Mouse (Mus musculus): ENCODE results near the gene Sostdc1. TPM values are rescaled to one million over a fixed set of nuclear protein-coding genes. Genes with fewer than 3 reads are reported as not detected.
A peak's percentile ranks its signal among the peaks of the same experiment; 100 is the strongest.

The Sostdc1 gene
- total and polyA plus RNA-seq, 2 experiments from 2014 or later: 14.2 to 28.9 TPM

DNA sequence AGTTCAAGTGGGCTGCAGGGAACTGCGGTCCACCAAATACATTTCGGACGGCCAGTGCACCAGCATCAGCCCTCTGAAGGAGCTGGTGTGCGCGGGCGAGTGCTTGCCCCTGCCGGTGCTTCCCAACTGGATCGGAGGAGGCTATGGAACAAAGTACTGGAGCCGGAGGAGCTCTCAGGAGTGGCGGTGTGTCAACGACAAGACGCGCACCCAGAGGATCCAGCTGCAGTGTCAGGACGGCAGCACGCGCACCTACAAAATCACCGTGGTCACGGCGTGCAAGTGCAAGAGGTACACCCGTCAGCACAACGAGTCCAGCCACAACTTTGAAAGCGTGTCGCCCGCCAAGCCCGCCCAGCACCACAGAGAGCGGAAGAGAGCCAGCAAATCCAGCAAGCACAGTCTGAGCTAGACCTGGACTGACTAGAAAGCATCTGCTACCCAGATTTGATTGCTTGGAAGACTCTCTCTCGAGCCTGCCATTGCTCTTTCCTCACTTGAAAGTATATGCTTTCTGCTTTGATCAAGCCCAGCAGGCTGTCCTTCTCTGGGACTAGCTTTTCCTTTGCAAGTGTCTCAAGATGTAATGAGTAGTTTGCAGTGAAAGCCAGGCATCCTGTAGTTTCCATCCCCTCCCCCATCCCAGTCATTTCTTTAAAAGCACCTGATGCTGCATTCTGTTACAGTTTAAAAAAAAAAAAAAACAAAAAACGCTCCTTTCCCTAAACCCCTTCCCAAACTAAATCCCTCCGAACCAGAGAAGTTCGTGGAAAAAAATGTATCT is 3.3 kb downstream of the Sostdc1 start:
- no peaks in the 10 kb centered on the region for H3K9me3 ChIP-seq (ENCODE audit: low read length)
- peak; percentile 70 for DNase-seq (ENCODE audit: low spot score)
- ATAC-seq: peak; percentile 92
- H3K4me1 ChIP-seq (ENCODE audit: insufficient read depth, low read length): no peaks in the 10 kb centered on the region
- no peak overlapping the region for H3K27ac ChIP-seq
- H3K36me3 ChIP-seq (ENCODE audit: insufficient read depth, low read length): no peaks in the 10 kb centered on the region
- H3K4me2 ChIP-seq (ENCODE audit: low read depth, low read length): peak overlapping the region; percentile 88
- peak overlapping the region; percentile 43 for H3K4me3 ChIP-seq (ENCODE audit: low read length)
- peak overlapping the region; percentile 46 for H3K9ac ChIP-seq (replicated peaks; ENCODE audit: low read length)
- no peaks in the 10 kb centered on the region for H3K27me3 ChIP-seq (ENCODE audit: insufficient read depth, low read length)
- WGBS: 3% methylated on average over 30 of the region's 30 CpGs
- peak; percentile 24; the same call in 1 of the 2 replicates for TF ChIP-seq CTCF (IDR thresholded peaks at IDR 0.05; ENCODE audit: low read depth)

DNA sequence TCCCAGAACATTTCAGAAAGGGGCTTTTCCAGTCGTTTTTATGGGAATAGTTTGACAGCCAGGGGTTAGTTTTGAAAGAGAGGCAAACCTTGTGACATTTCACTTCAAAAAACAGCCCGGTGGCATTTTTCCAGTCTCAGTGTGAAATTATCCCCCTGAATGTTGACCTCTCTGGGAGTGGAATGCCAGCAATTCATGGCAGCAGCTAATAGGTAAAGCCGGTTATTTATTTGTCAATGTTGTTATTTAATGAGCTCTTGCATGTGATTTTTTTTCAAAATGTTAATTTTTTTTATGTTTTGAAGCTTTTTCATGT is 3.8 kb downstream of the Sostdc1 start:
- no peaks in the 10 kb centered on the region for H3K4me1 ChIP-seq (ENCODE audit: insufficient read depth, low read length)
- H3K27me3 ChIP-seq (ENCODE audit: insufficient read depth, low read length): no peaks in the 10 kb centered on the region
- no peaks in the 10 kb centered on the region for H3K36me3 ChIP-seq (ENCODE audit: insufficient read depth, low read length)
- 18% methylated on average over 3 of the region's 3 CpGs for WGBS
- no peak overlapping the region for H3K9ac ChIP-seq (replicated peaks; ENCODE audit: low read length)
- H3K4me2 ChIP-seq (ENCODE audit: low read depth, low read length): peak overlapping the region; percentile 88
- DNase-seq (ENCODE audit: low spot score) (no peak), ATAC-seq (no peak)
- no peak for TF ChIP-seq CTCF (IDR thresholded peaks at IDR 0.05; ENCODE audit: low read depth)
- no peak overlapping the region for H3K27ac ChIP-seq
- peak overlapping the region; percentile 43; the same call in 1 of the 2 replicates for H3K4me3 ChIP-seq (ENCODE audit: low read length)
- H3K9me3 ChIP-seq (ENCODE audit: low read length): no peaks in the 10 kb centered on the region

DNA sequence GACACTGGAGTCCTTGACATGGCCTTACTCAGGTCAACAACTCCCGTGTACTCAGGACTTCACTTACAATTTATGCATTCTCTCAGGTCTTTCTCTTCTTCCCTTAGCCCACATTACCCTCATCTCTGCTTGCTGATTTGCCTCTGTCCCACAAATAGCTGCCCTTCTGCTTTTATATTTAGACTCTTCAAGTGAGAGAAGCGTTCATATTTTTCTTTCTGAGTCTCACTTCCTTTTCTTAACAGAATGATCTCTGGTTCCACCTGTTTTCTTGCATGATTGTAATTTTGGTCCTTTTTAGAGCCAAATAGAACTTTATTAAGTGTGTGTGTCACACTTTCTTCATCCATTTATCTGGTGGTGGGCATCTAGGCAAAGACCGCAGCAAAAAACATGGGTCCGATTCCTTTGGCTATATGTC is 12.2 kb downstream of the Sostdc1 start:
- Histone ChIP-seq H3K36me3 (ENCODE audit: insufficient read depth, low read length) (no peaks in the 10 kb centered on the region), H3K4me3 (ENCODE audit: low read length) (no peak overlapping the region), H3K27ac (no peak overlapping the region), H3K4me2 (ENCODE audit: low read depth, low read length) (no peak overlapping the region), H3K4me1 (ENCODE audit: insufficient read depth, low read length) (no peaks in the 10 kb centered on the region), H3K27me3 (ENCODE audit: insufficient read depth, low read length) (no peaks in the 10 kb centered on the region), H3K9ac (replicated peaks; ENCODE audit: low read length) (no peak overlapping the region), H3K9me3 (ENCODE audit: low read length) (no peaks in the 10 kb centered on the region)
- DNase-seq (ENCODE audit: low spot score): no peak
- no peak for ATAC-seq
- 89% methylated on average over 4 of the region's 4 CpGs for WGBS
- TF ChIP-seq CTCF (IDR thresholded peaks at IDR 0.05; ENCODE audit: low read depth): no peak

DNA sequence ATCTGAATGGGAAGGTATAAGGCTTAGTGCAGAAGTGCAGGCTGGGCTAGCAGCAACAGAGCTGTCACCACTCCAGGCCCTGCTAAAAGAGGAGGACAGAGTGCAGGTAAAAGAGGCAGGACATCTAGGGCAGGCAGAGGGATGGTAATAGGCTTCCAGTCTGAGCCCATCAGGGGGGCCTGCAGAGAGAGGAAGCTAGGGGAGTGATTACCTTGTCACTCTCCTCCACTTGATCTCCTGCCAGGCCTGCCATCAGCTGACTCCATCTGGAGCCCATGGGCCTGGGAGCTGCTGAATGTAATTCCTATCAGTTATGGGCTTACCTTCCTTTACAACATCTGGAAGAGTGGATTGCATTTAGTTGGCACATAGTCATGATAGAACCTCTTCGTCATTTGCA is 18.7 kb downstream of the Sostdc1 start:
- Histone ChIP-seq H3K4me2 (ENCODE audit: low read depth, low read length) (no peak overlapping the region), H3K9me3 (ENCODE audit: low read length) (no peaks in the 10 kb centered on the region), H3K27ac (no peak overlapping the region), H3K9ac (replicated peaks; ENCODE audit: low read length) (no peak overlapping the region), H3K36me3 (ENCODE audit: insufficient read depth, low read length) (no peaks in the 10 kb centered on the region), H3K4me3 (ENCODE audit: low read length) (no peak overlapping the region), H3K27me3 (ENCODE audit: insufficient read depth, low read length) (no peaks in the 10 kb centered on the region), H3K4me1 (ENCODE audit: insufficient read depth, low read length) (no peaks in the 10 kb centered on the region)
- DNase-seq (ENCODE audit: low spot score) (no peak), ATAC-seq (no peak)
- 93% methylated on average over 1 of the region's 1 CpGs for WGBS
- TF ChIP-seq CTCF (IDR thresholded peaks at IDR 0.05; ENCODE audit: low read depth): no peak

DNA sequence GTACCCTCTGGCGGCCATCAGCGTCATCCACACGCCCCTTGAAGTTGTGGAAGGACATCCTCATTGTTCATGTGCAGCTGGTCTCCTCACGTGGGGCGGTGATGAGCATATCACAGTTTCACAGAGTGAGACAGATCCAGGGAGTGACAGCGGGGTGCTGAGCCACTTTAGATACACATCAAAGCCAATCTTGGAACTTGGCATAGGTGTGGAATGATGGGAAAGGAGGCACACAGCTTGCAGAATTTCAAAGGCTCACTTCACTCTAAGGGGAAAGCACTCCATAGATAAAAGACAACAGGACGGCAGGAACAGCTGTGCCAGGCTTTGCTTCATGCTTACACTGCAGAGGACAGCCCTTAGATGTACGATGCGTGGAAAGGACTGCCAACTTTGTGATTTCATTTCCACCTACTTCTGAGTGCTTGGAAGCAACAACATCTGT is 19.9 kb downstream of the Sostdc1 start:
- no peaks in the 10 kb centered on the region for H3K36me3 ChIP-seq (ENCODE audit: insufficient read depth, low read length)
- no peak for TF ChIP-seq CTCF (IDR thresholded peaks at IDR 0.05; ENCODE audit: low read depth)
- H3K27ac ChIP-seq: no peak overlapping the region
- no peak for DNase-seq (ENCODE audit: low spot score)
- no peaks in the 10 kb centered on the region for H3K9me3 ChIP-seq (ENCODE audit: low read length)
- ATAC-seq: no peak
- H3K4me1 ChIP-seq (ENCODE audit: insufficient read depth, low read length): no peaks in the 10 kb centered on the region
- H3K4me3 ChIP-seq (ENCODE audit: low read length): no peak overlapping the region
- 65% methylated on average over 9 of the region's 9 CpGs for WGBS
- H3K27me3 ChIP-seq (ENCODE audit: insufficient read depth, low read length): no peaks in the 10 kb centered on the region
- H3K9ac ChIP-seq (replicated peaks; ENCODE audit: low read length): no peak overlapping the region
- no peak overlapping the region for H3K4me2 ChIP-seq (ENCODE audit: low read depth, low read length)

DNA sequence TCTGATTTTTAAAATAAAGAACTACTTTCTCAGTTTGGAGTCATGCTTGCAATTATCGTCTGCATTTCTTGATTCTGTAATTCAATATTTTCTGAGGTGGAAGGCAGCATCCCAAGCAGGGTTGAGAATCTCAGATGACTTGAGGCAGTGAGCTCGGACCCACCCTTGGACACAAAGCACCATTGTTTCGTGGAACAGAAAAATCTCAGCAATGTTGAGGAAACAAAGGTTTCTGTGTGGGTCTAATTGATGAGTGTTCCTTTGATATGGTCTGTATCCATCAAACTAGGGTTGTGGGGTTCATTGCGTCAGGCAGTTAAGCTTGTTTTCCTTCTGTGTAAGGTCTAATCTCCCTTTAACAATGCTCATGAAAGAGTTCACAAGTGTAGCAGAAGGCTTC is 30.2 kb downstream of the Sostdc1 start:
- Histone ChIP-seq H3K36me3 (ENCODE audit: insufficient read depth, low read length) (no peaks in the 10 kb centered on the region), H3K9ac (replicated peaks; ENCODE audit: low read length) (no peak overlapping the region), H3K27ac (no peak overlapping the region), H3K27me3 (ENCODE audit: insufficient read depth, low read length) (no peaks in the 10 kb centered on the region), H3K4me3 (ENCODE audit: low read length) (no peak overlapping the region), H3K4me1 (ENCODE audit: insufficient read depth, low read length) (no peaks in the 10 kb centered on the region), H3K9me3 (ENCODE audit: low read length) (no peaks in the 10 kb centered on the region), H3K4me2 (ENCODE audit: low read depth, low read length) (no peak overlapping the region)
- ATAC-seq: no peak
- TF ChIP-seq CTCF (IDR thresholded peaks at IDR 0.05; ENCODE audit: low read depth): no peak
- WGBS: 62% methylated on average over 4 of the region's 4 CpGs
- DNase-seq (ENCODE audit: low spot score): no peak

DNA sequence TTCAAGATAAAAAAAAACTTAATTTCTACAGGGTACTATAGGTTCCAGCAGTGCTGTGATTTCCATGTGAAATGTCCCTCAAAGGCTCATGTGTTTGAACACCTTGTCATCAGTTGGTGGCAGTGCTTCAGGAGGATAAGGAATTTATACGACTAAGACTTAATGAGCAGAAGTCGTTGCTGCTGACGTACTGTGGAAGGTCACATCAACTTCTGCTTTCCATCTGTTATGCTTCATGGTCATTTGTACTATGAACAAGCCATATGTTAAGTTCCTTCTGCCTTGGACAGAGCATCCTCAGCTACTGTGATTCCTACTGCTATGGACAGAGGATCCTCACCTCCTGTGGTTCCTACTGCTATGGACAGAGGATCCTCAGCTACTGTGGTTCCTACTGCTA is 46.1 kb downstream of the Sostdc1 start:
- no peaks in the 10 kb centered on the region for H3K9me3 ChIP-seq (ENCODE audit: low read length)
- H3K27ac ChIP-seq: no peak overlapping the region
- H3K4me2 ChIP-seq (ENCODE audit: low read depth, low read length): no peak overlapping the region
- no peaks in the 10 kb centered on the region for H3K36me3 ChIP-seq (ENCODE audit: insufficient read depth, low read length)
- no peak overlapping the region for H3K9ac ChIP-seq (replicated peaks; ENCODE audit: low read length)
- DNase-seq (ENCODE audit: low spot score) (no peak), ATAC-seq (no peak)
- TF ChIP-seq CTCF (IDR thresholded peaks at IDR 0.05; ENCODE audit: low read depth): no peak
- H3K4me3 ChIP-seq (ENCODE audit: low read length): no peak overlapping the region
- 85% methylated on average over 3 of the region's 3 CpGs for WGBS
- no peaks in the 10 kb centered on the region for H3K4me1 ChIP-seq (ENCODE audit: insufficient read depth, low read length)
- no peaks in the 10 kb centered on the region for H3K27me3 ChIP-seq (ENCODE audit: insufficient read depth, low read length)
